Mouse (Mus musculus): ENCODE data around the gene Plscr1. TPM values are rescaled to one million over a fixed set of nuclear protein-coding genes. Genes with fewer than 3 reads are reported as not detected.

The Plscr1 gene
- polyA plus RNA-seq, 1 experiment from 2014 or later: 129 TPM

- no peak for ATAC-seq
- Histone ChIP-seq H3K9ac (ENCODE audit: low read depth, low read length) (no peak overlapping the region), H3K27me3 (replicated peaks; ENCODE audit: control insufficient read depth, insufficient read depth, low read length) (no peaks in the 10 kb centered on the region), H3K27ac (ENCODE audit: low read length) (no peak overlapping the region), H3K4me3 (ENCODE audit: low read length) (no peak overlapping the region), H3K4me2 (ENCODE audit: low read depth, low read length) (no peak overlapping the region), H3K9me3 (ENCODE audit: control insufficient read depth, low read length) (no peaks in the 10 kb centered on the region), H3K36me3 (ENCODE audit: control insufficient read depth, insufficient read depth, low read length) (peaks cover 4% of the 10 kb centered on the region; the same call in 1 of the 2 replicates), H3K4me1 (ENCODE audit: control insufficient read depth, insufficient read depth, low read length) (peaks cover 26% of the 10 kb centered on the region)
- 48% methylated on average over 4 of the region's 4 CpGs for WGBS
Measured at GRCm38 (mm10) chr9:92270927-92271326, 21.4 kb downstream of the Plscr1 start.

GRCm38 (mm10) chr9:92272650-92273049 lies 23.1 kb downstream of the Plscr1 start:
- ATAC-seq: peak; percentile 19; the same call in 1 of the 2 replicates
- Histone ChIP-seq H3K9me3 (ENCODE audit: control insufficient read depth, low read length) (no peaks in the 10 kb centered on the region), H3K9ac (ENCODE audit: low read depth, low read length) (no peak overlapping the region), H3K36me3 (ENCODE audit: control insufficient read depth, insufficient read depth, low read length) (peaks cover 4% of the 10 kb centered on the region; the same call in 1 of the 2 replicates), H3K27me3 (replicated peaks; ENCODE audit: control insufficient read depth, insufficient read depth, low read length) (no peaks in the 10 kb centered on the region), H3K4me2 (ENCODE audit: low read depth, low read length) (no peak overlapping the region), H3K27ac (ENCODE audit: low read length) (no peak overlapping the region), H3K4me3 (ENCODE audit: low read length) (no peak overlapping the region), H3K4me1 (ENCODE audit: control insufficient read depth, insufficient read depth, low read length) (peaks cover 16% of the 10 kb centered on the region; the same call in 1 of the 2 replicates)
- 84% methylated on average over 4 of the region's 4 CpGs for WGBS

- no peaks in the 10 kb centered on the region for H3K9me3 ChIP-seq (ENCODE audit: control insufficient read depth, low read length)
Measured at GRCm38 (mm10) chr9:92273271-92273670, 23.7 kb downstream of the Plscr1 start.

GRCm38 (mm10) chr9:92273956-92274762 lies 24.6 kb downstream of the Plscr1 start:
- H3K36me3 ChIP-seq (ENCODE audit: control insufficient read depth, insufficient read depth, low read length): peaks cover 4% of the 10 kb centered on the region; the same call in 1 of the 2 replicates
- H3K4me2 ChIP-seq (ENCODE audit: low read depth, low read length): no peak overlapping the region
- no peaks in the 10 kb centered on the region for H3K9me3 ChIP-seq (ENCODE audit: control insufficient read depth, low read length)
- no peak overlapping the region for H3K9ac ChIP-seq (ENCODE audit: low read depth, low read length)
- no peaks in the 10 kb centered on the region for H3K27me3 ChIP-seq (replicated peaks; ENCODE audit: control insufficient read depth, insufficient read depth, low read length)
- peak overlapping the region; percentile 32; the same call in 1 of the 2 replicates for H3K27ac ChIP-seq (ENCODE audit: low read length)
- WGBS: 52% methylated on average over 6 of the region's 6 CpGs
- ATAC-seq: peak; percentile 91
- no peak overlapping the region for H3K4me3 ChIP-seq (ENCODE audit: low read length)
- H3K4me1 ChIP-seq (ENCODE audit: control insufficient read depth, insufficient read depth, low read length): peaks cover 16% of the 10 kb centered on the region; the same call in 1 of the 2 replicates

More at GRCm38 (mm10) chr9:92273271-92273670, 23.7 kb downstream of the Plscr1 start:
- ATAC-seq: no peak
- peaks cover 16% of the 10 kb centered on the region; the same call in 1 of the 2 replicates for H3K4me1 ChIP-seq (ENCODE audit: control insufficient read depth, insufficient read depth, low read length)
- H3K36me3 ChIP-seq (ENCODE audit: control insufficient read depth, insufficient read depth, low read length): peaks cover 4% of the 10 kb centered on the region; the same call in 1 of the 2 replicates
- no peaks in the 10 kb centered on the region for H3K27me3 ChIP-seq (replicated peaks; ENCODE audit: control insufficient read depth, insufficient read depth, low read length)
- H3K27ac ChIP-seq (ENCODE audit: low read length): no peak overlapping the region
- H3K4me3 ChIP-seq (ENCODE audit: low read length): no peak overlapping the region
- no peak overlapping the region for H3K9ac ChIP-seq (ENCODE audit: low read depth, low read length)
- WGBS: 78% methylated on average over 2 of the region's 2 CpGs
- H3K4me2 ChIP-seq (ENCODE audit: low read depth, low read length): no peak overlapping the region

- H3K4me3 ChIP-seq (ENCODE audit: low read length): no peak within 1 kb of the TSS
Measured at GRCm38 (mm10) chr9:92275486-92276207, 26.1 kb downstream of the Plscr1 start, which contains the start of gene Plscr2. Gene Plscr2, plus strand, starts transcription at chr9:92275602.

GRCm38 (mm10) chr9:92276360-92276759 lies 26.8 kb downstream of the Plscr1 start:
- H3K9me3 ChIP-seq (ENCODE audit: control insufficient read depth, low read length): no peaks in the 10 kb centered on the region
- H3K36me3 ChIP-seq (ENCODE audit: control insufficient read depth, insufficient read depth, low read length): no peaks in the 10 kb centered on the region
- ATAC-seq: no peak
- H3K27me3 ChIP-seq (replicated peaks; ENCODE audit: control insufficient read depth, insufficient read depth, low read length): no peaks in the 10 kb centered on the region
- H3K4me2 ChIP-seq (ENCODE audit: low read depth, low read length): no peak overlapping the region
- 66% methylated on average over 7 of the region's 7 CpGs for WGBS
- no peak overlapping the region for H3K4me3 ChIP-seq (ENCODE audit: low read length)
- H3K9ac ChIP-seq (ENCODE audit: low read depth, low read length): no peak overlapping the region
- H3K27ac ChIP-seq (ENCODE audit: low read length): no peak overlapping the region
- H3K4me1 ChIP-seq (ENCODE audit: control insufficient read depth, insufficient read depth, low read length): peaks cover 16% of the 10 kb centered on the region; the same call in 1 of the 2 replicates

More at GRCm38 (mm10) chr9:92275486-92276207, 26.1 kb downstream of the Plscr1 start, which contains the start of gene Plscr2:
- no peaks in the 10 kb centered on the region for H3K9me3 ChIP-seq (ENCODE audit: control insufficient read depth, low read length)
- no peaks in the 10 kb centered on the region for H3K27me3 ChIP-seq (replicated peaks; ENCODE audit: control insufficient read depth, insufficient read depth, low read length)
- H3K4me2 ChIP-seq (ENCODE audit: low read depth, low read length): no peak within 1 kb of the TSS
- no peaks in the 10 kb centered on the region for H3K36me3 ChIP-seq (ENCODE audit: control insufficient read depth, insufficient read depth, low read length)
- peaks cover 16% of the 10 kb centered on the region; the same call in 1 of the 2 replicates for H3K4me1 ChIP-seq (ENCODE audit: control insufficient read depth, insufficient read depth, low read length)
- WGBS: 64% methylated on average over 9 of the region's 9 CpGs
- ATAC-seq: no peak
- H3K27ac ChIP-seq (ENCODE audit: low read length): 0 out of 2 replicates have a peak within 1 kb of the TSS, but pooled peaks have one; percentile 36
- no peak within 1 kb of the TSS for H3K9ac ChIP-seq (ENCODE audit: low read depth, low read length)

GRCm38 (mm10) chr9:92280048-92280447 lies 30.5 kb downstream of the Plscr1 start:
- no peak overlapping the region for H3K27ac ChIP-seq (ENCODE audit: low read length)
- no peaks in the 10 kb centered on the region for H3K9me3 ChIP-seq (ENCODE audit: control insufficient read depth, low read length)
- no peak overlapping the region for H3K4me3 ChIP-seq (ENCODE audit: low read length)
- H3K9ac ChIP-seq (ENCODE audit: low read depth, low read length): no peak overlapping the region
- H3K36me3 ChIP-seq (ENCODE audit: control insufficient read depth, insufficient read depth, low read length): no peaks in the 10 kb centered on the region
- WGBS: 82% methylated on average over 1 of the region's 1 CpGs
- H3K4me2 ChIP-seq (ENCODE audit: low read depth, low read length): no peak overlapping the region
- ATAC-seq: no peak
- H3K4me1 ChIP-seq (ENCODE audit: control insufficient read depth, insufficient read depth, low read length): peaks cover 7% of the 10 kb centered on the region; the same call in 1 of the 2 replicates
- no peaks in the 10 kb centered on the region for H3K27me3 ChIP-seq (replicated peaks; ENCODE audit: control insufficient read depth, insufficient read depth, low read length)

GRCm38 (mm10) chr9:92282563-92283171 lies 33.1 kb downstream of the Plscr1 start:
- Histone ChIP-seq H3K27ac (ENCODE audit: low read length) (no peak overlapping the region), H3K36me3 (ENCODE audit: control insufficient read depth, insufficient read depth, low read length) (no peaks in the 10 kb centered on the region), H3K4me3 (ENCODE audit: low read length) (no peak overlapping the region), H3K27me3 (replicated peaks; ENCODE audit: control insufficient read depth, insufficient read depth, low read length) (no peaks in the 10 kb centered on the region), H3K4me1 (ENCODE audit: control insufficient read depth, insufficient read depth, low read length) (no peaks in the 10 kb centered on the region), H3K9me3 (ENCODE audit: control insufficient read depth, low read length) (no peaks in the 10 kb centered on the region), H3K9ac (ENCODE audit: low read depth, low read length) (no peak overlapping the region), H3K4me2 (ENCODE audit: low read depth, low read length) (no peak overlapping the region)
- 63% methylated on average over 7 of the region's 7 CpGs for WGBS
- no peak for ATAC-seq

- H3K4me2 ChIP-seq (ENCODE audit: low read depth, low read length): no peak overlapping the region
- no peak overlapping the region for H3K4me3 ChIP-seq (ENCODE audit: low read length)
- no peaks in the 10 kb centered on the region for H3K4me1 ChIP-seq (ENCODE audit: control insufficient read depth, insufficient read depth, low read length)
- WGBS: 73% methylated on average over 3 of the region's 3 CpGs
- H3K27ac ChIP-seq (ENCODE audit: low read length): no peak overlapping the region
- no peaks in the 10 kb centered on the region for H3K36me3 ChIP-seq (ENCODE audit: control insufficient read depth, insufficient read depth, low read length)
- ATAC-seq: no peak
- H3K9ac ChIP-seq (ENCODE audit: low read depth, low read length): no peak overlapping the region
- H3K27me3 ChIP-seq (replicated peaks; ENCODE audit: control insufficient read depth, insufficient read depth, low read length): no peaks in the 10 kb centered on the region
- H3K9me3 ChIP-seq (ENCODE audit: control insufficient read depth, low read length): no peaks in the 10 kb centered on the region
Measured at GRCm38 (mm10) chr9:92289675-92290074, 40.1 kb downstream of the Plscr1 start.
